Mouse (Mus musculus): ENCODE results near the gene Wnt10a.
A peak's percentile ranks its signal among the peaks of the same experiment; 100 is the strongest.

DNA sequence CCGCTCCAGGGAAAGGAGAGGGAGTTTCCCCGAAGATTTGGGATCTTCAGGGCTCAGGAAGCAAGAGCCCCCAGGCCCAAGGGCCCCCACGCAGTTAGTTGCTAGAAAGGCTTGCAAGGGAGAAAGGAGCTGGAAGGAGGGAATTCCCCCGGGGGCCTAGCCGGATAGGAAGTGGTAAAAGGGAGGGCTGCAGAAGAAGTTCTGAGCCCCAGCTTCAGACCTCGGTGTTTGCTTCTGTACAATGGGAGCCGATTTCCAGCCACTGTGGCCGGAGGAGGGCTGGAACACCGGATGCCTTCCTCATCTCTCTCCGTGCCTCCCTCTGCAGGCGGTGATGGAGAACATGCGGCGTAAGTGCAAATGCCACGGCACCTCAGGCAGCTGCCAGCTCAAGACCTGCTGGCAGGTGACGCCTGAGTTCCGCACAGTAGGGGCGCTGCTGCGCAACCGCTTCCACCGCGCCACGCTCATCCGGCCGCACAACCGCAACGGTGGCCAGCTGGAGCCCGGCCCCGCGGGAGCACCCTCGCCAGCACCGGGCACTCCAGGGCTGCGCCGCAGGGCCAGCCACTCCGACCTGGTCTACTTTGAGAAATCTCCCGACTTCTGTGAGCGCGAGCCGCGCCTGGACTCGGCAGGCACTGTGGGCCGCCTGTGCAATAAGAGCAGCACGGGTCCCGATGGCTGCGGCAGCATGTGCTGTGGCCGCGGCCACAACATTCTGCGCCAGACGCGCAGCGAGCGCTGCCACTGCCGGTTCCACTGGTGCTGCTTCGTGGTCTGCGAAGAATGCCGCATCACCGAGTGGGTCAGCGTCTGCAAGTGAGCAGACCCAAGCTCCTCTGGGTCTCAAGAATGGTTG, 11.7 kb downstream of the Wnt10a start:
- peak; percentile 63 for TF ChIP-seq EP300 (IDR thresholded peaks at IDR 0.05; ENCODE audit: low read length)
- peak; percentile 59 for TF ChIP-seq POLR2A (IDR thresholded peaks at IDR 0.05; ENCODE audit: low read depth, low read length)
- TF ChIP-seq CHD1 (IDR thresholded peaks at IDR 0.05; ENCODE audit: low read depth, low read length) = no peak
- TF ChIP-seq SMC3 (IDR thresholded peaks at IDR 0.05; ENCODE audit: low read depth, low read length) = no peak; the same call in 1 of the 2 replicates
- TF ChIP-seq MXI1 (IDR thresholded peaks at IDR 0.05; ENCODE audit: low read depth, low read length) = peak; percentile 60
- TF ChIP-seq USF1 (IDR thresholded peaks at IDR 0.05; ENCODE audit: low read depth, low read length) = no peak
- peak in 1 of 2 experiments; percentile 73; a peak in 2 of 4 replicates for TF ChIP-seq CTCF (conservative IDR thresholded peaks at IDR 0.05 in 1 of 2, IDR thresholded peaks at IDR 0.05 in 1 of 2; ENCODE audit: low read depth in 2 of 2, low read length in 2 of 2)

Measured in CH12.LX (cell line).